Mouse (Mus musculus) C2C12 (cell line): ENCODE data around the gene Afdn. TPM values are rescaled to one million over a fixed set of nuclear protein-coding genes. Genes with fewer than 3 reads are reported as not detected.

Experiments used
- H3K27me3 ChIP-seq: one replicate; pipeline ENCODE4 v1.6.1; 2011; ENCODE audit not compliant: control insufficient read depth, insufficient read depth, insufficient read length
- H3K36me3 ChIP-seq: one replicate; pipeline ENCODE4 v1.6.1; 2011; ENCODE audit not compliant: control insufficient read depth, insufficient read depth
- H3K4me3 ChIP-seq: one replicate; pipeline ENCODE4 v1.5.1; 2011; ENCODE audit warnings: mild to moderate bottlenecking, control low read depth; ENCODE audit not compliant: poor library complexity, insufficient read depth, severe bottlenecking
- H3K79me2 ChIP-seq: one replicate; pipeline ENCODE4 v1.6.1; 2011; ENCODE audit not compliant: control insufficient read depth, insufficient read depth
- H3K79me3 ChIP-seq: one replicate; pipeline ENCODE4 v1.6.1; 2011; ENCODE audit warnings: low read depth, control low read depth
- H3ac ChIP-seq: one replicate; pipeline ENCODE3; 2011; ENCODE audit warnings: low read depth; ENCODE audit not compliant: control insufficient read depth, insufficient read length
- CEBPB ChIP-seq: IDR thresholded peaks from one replicate; pipeline ENCODE4 v1.6.1; 2011; ENCODE audit warnings: low read depth, mild to moderate bottlenecking, control low read depth, moderate library complexity
- CTCF ChIP-seq: IDR thresholded peaks from one replicate; pipeline ENCODE4 v1.5.1; 2011; ENCODE audit not compliant: control insufficient read depth, insufficient read depth, insufficient read length
- FOSL1 ChIP-seq: IDR thresholded peaks from one replicate; pipeline ENCODE4 v1.8.0; 2011; ENCODE audit warnings: mild to moderate bottlenecking, low read length; ENCODE audit not compliant: poor library complexity, insufficient read depth, severe bottlenecking
- MAX ChIP-seq: IDR thresholded peaks from one replicate; pipeline ENCODE4 v1.6.1; 2011; ENCODE audit warnings: mild to moderate bottlenecking, control low read depth
- MYOD1 ChIP-seq: IDR thresholded peaks from one replicate; pipeline ENCODE4 v1.6.1; 2011; ENCODE audit warnings: low read depth; ENCODE audit not compliant: control insufficient read depth, insufficient read length
- MYOG ChIP-seq: IDR thresholded peaks from one replicate; pipeline ENCODE4 v1.6.1; 2011; ENCODE audit not compliant: control insufficient read depth, insufficient read length; ENCODE audit errors: extremely low read depth
- USF1 ChIP-seq: IDR thresholded peaks from one replicate; pipeline ENCODE4 v1.6.1; 2011; ENCODE audit warnings: low read depth, mild to moderate bottlenecking, control low read depth, moderate library complexity
- polyA plus RNA-seq: library from polyadenylated mRNA; unstranded; fragments of >200 nt; fragmentation: generic; extraction: Trizol; gene quantifications from one replicate; pipeline ENCODE4 v1.2.1, GENCODE M21; 2012; ENCODE audit warnings: missing spikeins

Gene Afdn
- polyA plus RNA-seq, 1 experiment = 21.0 TPM

DNA sequence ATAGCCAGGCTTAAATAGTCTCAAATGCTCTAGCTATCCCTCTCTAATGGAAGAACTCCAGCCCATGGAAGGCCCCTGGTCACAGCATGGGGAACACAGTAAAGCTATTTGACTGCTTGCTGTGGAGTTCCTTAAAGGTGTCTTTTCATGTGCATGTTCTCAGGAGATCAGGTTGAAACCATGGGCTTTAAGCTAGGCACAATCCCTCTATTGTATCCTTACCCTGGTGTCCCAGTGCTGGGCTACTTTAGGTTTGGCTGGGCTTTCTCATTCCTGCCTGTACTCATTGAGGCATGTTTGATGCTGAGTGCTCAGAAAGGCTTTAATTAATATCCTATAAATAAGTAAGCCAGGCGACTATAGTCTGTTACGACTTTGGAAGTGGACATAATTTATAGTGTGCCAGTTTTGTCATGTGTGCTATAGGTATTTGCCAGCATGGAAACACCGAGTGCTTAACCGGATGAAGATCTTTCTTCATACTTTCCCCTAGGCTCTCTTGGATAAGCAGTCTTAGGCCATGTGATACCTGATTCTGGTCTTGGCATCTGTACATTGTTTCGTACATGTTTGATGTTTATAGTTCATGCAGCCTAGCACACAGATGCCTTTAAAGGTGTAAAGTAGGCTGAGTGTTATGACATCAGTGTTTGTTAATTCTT lies 96.2 kb downstream of the Afdn start:
- H3K36me3 ChIP-seq = peaks cover 41% of the 10 kb centered on the region
- no peaks in the 10 kb centered on the region for H3K79me2 ChIP-seq
- H3K4me3 ChIP-seq = no peak overlapping the region
- TF ChIP-seq CEBPB (no peak), MYOG (no peak), USF1 (no peak), MAX (no peak), FOSL1 (no peak)
- H3K27me3 ChIP-seq = no peaks in the 10 kb centered on the region
- H3ac ChIP-seq = no peak overlapping the region
- H3K79me3 ChIP-seq = no peaks in the 10 kb centered on the region

- Histone ChIP-seq H3K79me2 (no peaks in the 10 kb centered on the region), H3K4me3 (no peak overlapping the region), H3K79me3 (no peaks in the 10 kb centered on the region), H3K36me3 (peaks cover 27% of the 10 kb centered on the region), H3K27me3 (no peaks in the 10 kb centered on the region), H3ac (no peak overlapping the region)
- TF ChIP-seq MYOG (no peak), FOSL1 (no peak), MAX (no peak)
Measured at GRCm38 (mm10) chr17:13865340-13865739, 105.0 kb downstream of the Afdn start.

- peaks cover 23% of the 10 kb centered on the region for H3K36me3 ChIP-seq
- no peak overlapping the region for H3ac ChIP-seq
- H3K79me2 ChIP-seq = no peaks in the 10 kb centered on the region
- H3K79me3 ChIP-seq = no peaks in the 10 kb centered on the region
- no peak for TF ChIP-seq USF1
- TF ChIP-seq MYOD1 = no peak
- TF ChIP-seq MAX = no peak
- TF ChIP-seq CEBPB = no peak
- H3K27me3 ChIP-seq = no peaks in the 10 kb centered on the region
- no peak overlapping the region for H3K4me3 ChIP-seq
Measured at GRCm38 (mm10) chr17:13866951-13867351, 106.6 kb downstream of the Afdn start.

DNA sequence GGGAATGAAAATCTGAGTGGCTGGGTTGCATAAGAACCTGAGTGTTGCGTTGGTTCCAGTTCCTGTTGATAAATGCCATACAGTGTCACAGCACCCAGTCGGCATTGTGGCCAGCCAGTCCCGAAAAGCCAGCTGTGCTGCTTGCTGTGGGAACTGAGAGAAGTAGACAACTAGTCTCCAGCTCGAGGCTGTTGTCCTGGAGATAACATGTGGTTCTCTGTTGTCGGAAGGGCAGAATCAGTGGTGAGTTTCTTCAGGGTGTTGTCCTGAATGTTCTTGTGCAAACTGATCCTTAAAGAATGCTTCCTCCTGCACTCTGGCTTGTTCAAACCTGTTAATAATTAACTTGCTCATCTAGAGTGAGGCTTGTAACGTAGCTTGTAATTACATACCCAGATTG lies 107.1 kb downstream of the Afdn start:
- peaks cover 23% of the 10 kb centered on the region for H3K36me3 ChIP-seq
- no peak overlapping the region for H3K4me3 ChIP-seq
- H3K79me2 ChIP-seq = no peaks in the 10 kb centered on the region
- TF ChIP-seq CEBPB = no peak
- no peak for TF ChIP-seq FOSL1
- no peak for TF ChIP-seq MYOD1
- TF ChIP-seq USF1 = no peak
- TF ChIP-seq MYOG = no peak
- TF ChIP-seq MAX = no peak
- TF ChIP-seq CTCF = no peak
- no peaks in the 10 kb centered on the region for H3K27me3 ChIP-seq
- H3K79me3 ChIP-seq = no peaks in the 10 kb centered on the region
- no peak overlapping the region for H3ac ChIP-seq

DNA sequence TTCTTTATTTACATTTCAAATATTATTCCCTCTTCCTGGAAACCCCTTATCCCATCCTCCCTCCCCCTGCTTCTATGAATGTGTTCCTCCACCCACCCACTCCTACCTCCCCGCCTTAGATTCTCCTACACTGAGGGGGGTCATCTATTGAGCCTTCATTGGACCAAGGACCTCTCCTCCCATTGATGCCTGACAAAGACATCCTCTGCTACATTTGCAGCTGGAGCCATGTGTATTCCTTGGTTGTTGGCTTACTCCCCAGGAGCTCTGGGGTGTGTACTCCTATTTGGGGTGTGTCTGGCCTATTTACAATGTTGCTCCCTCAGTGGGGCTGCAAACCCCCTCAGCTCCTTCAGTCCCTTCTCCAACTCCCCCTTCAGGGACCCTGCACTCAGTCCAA lies 109.9 kb downstream of the Afdn start:
- Histone ChIP-seq H3K79me2 (no peaks in the 10 kb centered on the region), H3K36me3 (peaks cover 10% of the 10 kb centered on the region), H3ac (no peak overlapping the region), H3K4me3 (no peak overlapping the region), H3K79me3 (no peaks in the 10 kb centered on the region), H3K27me3 (no peaks in the 10 kb centered on the region)
- no peak for TF ChIP-seq CTCF
- TF ChIP-seq MYOD1 = no peak
- no peak for TF ChIP-seq MYOG
- no peak for TF ChIP-seq MAX
- no peak for TF ChIP-seq FOSL1
- no peak for TF ChIP-seq CEBPB
- no peak for TF ChIP-seq USF1

- no peaks in the 10 kb centered on the region for H3K79me3 ChIP-seq
- H3K79me2 ChIP-seq = no peaks in the 10 kb centered on the region
- TF ChIP-seq CEBPB (no peak), MAX (no peak), USF1 (no peak), MYOD1 (no peak), MYOG (no peak), FOSL1 (no peak), CTCF (no peak)
- H3ac ChIP-seq = no peak overlapping the region
- H3K27me3 ChIP-seq = no peaks in the 10 kb centered on the region
- no peak overlapping the region for H3K4me3 ChIP-seq
- peaks cover 4% of the 10 kb centered on the region for H3K36me3 ChIP-seq
Measured at GRCm38 (mm10) chr17:13874245-13874644, 113.9 kb downstream of the Afdn start.
